Mouse (Mus musculus): Measurements from ENCODE around the gene Kcnb1.

DNA sequence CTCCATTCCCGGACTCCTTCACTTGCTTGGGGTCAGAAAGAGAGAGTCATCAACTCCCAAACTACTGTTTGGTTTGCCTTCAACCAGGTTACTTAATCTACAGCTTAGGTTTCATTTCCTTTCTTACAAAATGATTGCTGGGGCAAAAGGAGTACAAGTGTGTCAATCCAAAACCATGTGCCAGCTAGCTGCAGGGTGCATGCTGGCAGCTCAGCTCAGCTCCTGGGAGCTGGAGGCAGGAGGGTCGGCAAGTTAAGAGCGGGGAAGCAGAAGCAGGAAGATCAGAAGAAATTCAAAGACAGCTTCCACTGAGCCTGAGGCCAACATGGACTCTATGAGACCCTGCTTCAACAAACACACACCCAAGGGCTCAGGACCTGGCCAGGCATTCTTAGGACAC lies 129.6 kb downstream of the Kcnb1 start:
- TF ChIP-seq GATA1 (IDR thresholded peaks at IDR 0.05; ENCODE audit: low read length) (no peak), TAL1 (IDR thresholded peaks at IDR 0.05; ENCODE audit: low read length) (no peak)

Measured in erythroblast, embryonic 14.5 days (primary cell).